Mouse (Mus musculus): ENCODE measurements around the gene Tmem11.

DNA sequence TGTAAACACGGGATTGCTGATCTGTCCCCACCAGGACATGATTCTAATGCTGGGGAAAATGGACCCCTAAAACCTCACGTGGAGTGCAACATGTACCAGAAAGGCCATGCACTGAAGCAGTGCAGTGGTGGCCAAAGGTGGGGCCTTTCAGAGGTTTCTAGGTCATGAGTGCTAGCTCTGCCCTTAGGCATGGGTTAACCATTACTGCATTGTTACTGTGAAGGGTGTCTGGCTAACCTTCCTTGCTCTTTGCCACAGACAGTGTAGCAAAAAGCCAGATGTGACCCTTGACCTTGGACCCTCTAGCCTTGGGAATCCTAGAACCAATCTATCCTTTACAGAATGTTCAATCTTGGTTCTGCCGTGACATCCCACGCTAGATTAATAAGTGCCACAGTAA, 23.4 kb upstream of the Tmem11 start:
- TF ChIP-seq CTCF (IDR thresholded peaks at IDR 0.05; ENCODE audit: low read depth, low read length), result no peak
- no peak for TF ChIP-seq POLR2A (IDR thresholded peaks at IDR 0.05; ENCODE audit: borderline replicate concordance, low read depth, low read length)
